Mouse (Mus musculus) spleen, postnatal 10 days (tissue): Measurements from ENCODE around the gene Gpd2.
A peak's percentile ranks its signal among the peaks of the same experiment; 100 is the strongest.

Source experiments
- DNase-seq, 2 experiments: peaks; one replicate each; pipeline ENCODE4 v3.0.0; 2021 to 2022; ENCODE audit warnings: low spot score in 2 of 2

Gpd2 gene

GRCm38 (mm10) chr2:57297226-57297625, 59.8 kb downstream of the Gpd2 start:
- DNase-seq, result no peak

GRCm38 (mm10) chr2:57301539-57301938, 64.1 kb downstream of the Gpd2 start:
- no peak for DNase-seq

GRCm38 (mm10) chr2:57304212-57304611, 66.8 kb downstream of the Gpd2 start:
- DNase-seq, result no peak

- DNase-seq, result no peak
These were observed 74.9 kb downstream of the Gpd2 start for GRCm38 (mm10) chr2:57312268-57312797.

- DNase-seq, result peak in 1 of 2 experiments; percentile 63
These were observed 78.6 kb downstream of the Gpd2 start for GRCm38 (mm10) chr2:57316055-57316454.

- DNase-seq, result no peak
These were observed 80.9 kb downstream of the Gpd2 start for GRCm38 (mm10) chr2:57318336-57318735.

GRCm38 (mm10) chr2:57326091-57326490, 88.7 kb downstream of the Gpd2 start:
- no peak for DNase-seq

GRCm38 (mm10) chr2:57329327-57329726, 91.9 kb downstream of the Gpd2 start:
- no peak for DNase-seq

- DNase-seq, result no peak
These were observed 93.4 kb downstream of the Gpd2 start for GRCm38 (mm10) chr2:57330812-57331211.

- DNase-seq, result no peak
These were observed 93.8 kb downstream of the Gpd2 start for GRCm38 (mm10) chr2:57331266-57331665.

- DNase-seq, result no peak
These were observed 96.0 kb downstream of the Gpd2 start for GRCm38 (mm10) chr2:57333481-57333880.

GRCm38 (mm10) chr2:57335397-57335796, 98.0 kb downstream of the Gpd2 start:
- no peak for DNase-seq

- no peak for DNase-seq
These were observed 101.3 kb downstream of the Gpd2 start for GRCm38 (mm10) chr2:57338779-57339178.

- DNase-seq, result no peak
These were observed 105.5 kb downstream of the Gpd2 start for GRCm38 (mm10) chr2:57342910-57343309.

GRCm38 (mm10) chr2:57350615-57351014, 113.2 kb downstream of the Gpd2 start:
- DNase-seq, result peak in 1 of 2 experiments; percentile 67

- DNase-seq, result no peak
These were observed 116.4 kb downstream of the Gpd2 start for GRCm38 (mm10) chr2:57353722-57354432.

GRCm38 (mm10) chr2:57354848-57355247, 117.4 kb downstream of the Gpd2 start:
- no peak for DNase-seq

- DNase-seq, result no peak
These were observed 118.9 kb downstream of the Gpd2 start for GRCm38 (mm10) chr2:57356222-57356822.

GRCm38 (mm10) chr2:57362503-57362902, 125.1 kb downstream of the Gpd2 start:
- DNase-seq, result no peak

GRCm38 (mm10) chr2:57374647-57375046, 137.2 kb downstream of the Gpd2 start:
- no peak for DNase-seq

- no peak for DNase-seq
These were observed 137.9 kb downstream of the Gpd2 start for GRCm38 (mm10) chr2:57375138-57375837.

GRCm38 (mm10) chr2:57378147-57378889, 140.9 kb downstream of the Gpd2 start:
- DNase-seq, result no peak
